Mouse (Mus musculus): ENCODE results near the gene Tceanc2. TPM values are rescaled to one million over a fixed set of nuclear protein-coding genes. Genes with fewer than 3 reads are reported as not detected.
A peak's percentile ranks its signal among the peaks of the same experiment; 100 is the strongest.

The Tceanc2 gene
- polyA plus RNA-seq (2014; fragmentation: Nextera tagmentation; extraction: Ambion mirVana): 11.4 and 16.8 TPM in 2 replicates

GRCm38 (mm10) chr4:107178830-107179490, at the start of gene Tceanc2:
Gene Tceanc2 (minus strand): TSS chr4:107179116.
- ATAC-seq (ENCODE audit: insufficient number of reproducible peaks, insufficient read depth, low FRiP score, low read depth): peak; percentile 54
- Histone ChIP-seq H3K9me3 (ENCODE audit: control insufficient read depth, low read length) (no peaks in the 10 kb centered on the region), H3K36me3 (ENCODE audit: control insufficient read depth, insufficient read depth, low read length) (peaks cover 23% of the 10 kb centered on the region), H3K4me3 (ENCODE audit: control insufficient read depth in 1 of 2, insufficient read depth in 1 of 2, low read depth in 1 of 2, low read length in 2 of 2) (peak within 1 kb of the TSS; percentile 87 to 98), H3K27me3 (ENCODE audit: control insufficient read depth, insufficient read depth, low read length) (no peaks in the 10 kb centered on the region), H3K4me2 (ENCODE audit: low read length) (peak within 1 kb of the TSS; percentile 71), H3K4me1 (ENCODE audit: control insufficient read depth in 2 of 2, insufficient read depth in 2 of 2, low read length in 2 of 2) (peaks cover 0 to 21% of the 10 kb centered on the region in 2 experiments; a peak in 2 of 4 replicates), H3K9ac (ENCODE audit: low read length) (peak within 1 kb of the TSS; percentile 94), H3K27ac (replicated peaks in 1 of 2; ENCODE audit: control insufficient read depth in 1 of 2, insufficient read depth in 1 of 2, low read depth in 2 of 2, low read length in 2 of 2) (peak within 1 kb of the TSS; percentile 96 to 97)
- under 1% methylated on average over 47 of the region's 47 CpGs for WGBS

- Histone ChIP-seq H3K27ac (replicated peaks in 1 of 2; ENCODE audit: control insufficient read depth in 1 of 2, insufficient read depth in 1 of 2, low read depth in 2 of 2, low read length in 2 of 2) (no peak overlapping the region), H3K4me3 (ENCODE audit: control insufficient read depth in 1 of 2, insufficient read depth in 1 of 2, low read depth in 1 of 2, low read length in 2 of 2) (no peak overlapping the region), H3K27me3 (ENCODE audit: control insufficient read depth, insufficient read depth, low read length) (no peaks in the 10 kb centered on the region), H3K9me3 (ENCODE audit: control insufficient read depth, low read length) (no peaks in the 10 kb centered on the region), H3K9ac (ENCODE audit: low read length) (no peak overlapping the region), H3K36me3 (ENCODE audit: control insufficient read depth, insufficient read depth, low read length) (0 out of 2 replicates have a peak, but pooled peaks cover 3% of the 10 kb centered on the region), H3K4me1 (ENCODE audit: control insufficient read depth in 2 of 2, insufficient read depth in 2 of 2, low read length in 2 of 2) (no peaks in the 10 kb centered on the region), H3K4me2 (ENCODE audit: low read length) (no peak overlapping the region)
- ATAC-seq (ENCODE audit: insufficient number of reproducible peaks, insufficient read depth, low FRiP score, low read depth): no peak
- 83% methylated on average over 2 of the region's 2 CpGs for WGBS
Measured at GRCm38 (mm10) chr4:107226313-107226712, 47.4 kb upstream of the Tceanc2 start.

- 83% methylated on average over 11 of the region's 11 CpGs for WGBS
- no peaks in the 10 kb centered on the region; the same call in 1 of the 2 replicates for H3K27me3 ChIP-seq (ENCODE audit: control insufficient read depth, insufficient read depth, low read length)
Measured at GRCm38 (mm10) chr4:107223225-107224204, 44.6 kb upstream of the Tceanc2 start.

GRCm38 (mm10) chr4:107221524-107221923, 42.6 kb upstream of the Tceanc2 start:
- Histone ChIP-seq H3K27me3 (ENCODE audit: control insufficient read depth, insufficient read depth, low read length) (peaks cover 5% of the 10 kb centered on the region), H3K27ac (replicated peaks in 1 of 2; ENCODE audit: control insufficient read depth in 1 of 2, insufficient read depth in 1 of 2, low read depth in 2 of 2, low read length in 2 of 2) (no peak overlapping the region), H3K4me2 (ENCODE audit: low read length) (no peak overlapping the region), H3K9ac (ENCODE audit: low read length) (no peak overlapping the region), H3K4me1 (ENCODE audit: control insufficient read depth in 2 of 2, insufficient read depth in 2 of 2, low read length in 2 of 2) (no peaks in the 10 kb centered on the region), H3K36me3 (ENCODE audit: control insufficient read depth, insufficient read depth, low read length) (no peaks in the 10 kb centered on the region), H3K4me3 (ENCODE audit: control insufficient read depth in 1 of 2, insufficient read depth in 1 of 2, low read depth in 1 of 2, low read length in 2 of 2) (no peak overlapping the region), H3K9me3 (ENCODE audit: control insufficient read depth, low read length) (no peaks in the 10 kb centered on the region)
- no peak for ATAC-seq (ENCODE audit: insufficient number of reproducible peaks, insufficient read depth, low FRiP score, low read depth)
- 87% methylated on average over 5 of the region's 5 CpGs for WGBS

More at GRCm38 (mm10) chr4:107223225-107224204, 44.6 kb upstream of the Tceanc2 start:
- Histone ChIP-seq H3K4me1 (ENCODE audit: control insufficient read depth in 2 of 2, insufficient read depth in 2 of 2, low read length in 2 of 2) (no peaks in the 10 kb centered on the region), H3K4me3 (ENCODE audit: control insufficient read depth in 1 of 2, insufficient read depth in 1 of 2, low read depth in 1 of 2, low read length in 2 of 2) (no peak overlapping the region), H3K9me3 (ENCODE audit: control insufficient read depth, low read length) (no peaks in the 10 kb centered on the region), H3K36me3 (ENCODE audit: control insufficient read depth, insufficient read depth, low read length) (no peaks in the 10 kb centered on the region), H3K27ac (replicated peaks in 1 of 2; ENCODE audit: control insufficient read depth in 1 of 2, insufficient read depth in 1 of 2, low read depth in 2 of 2, low read length in 2 of 2) (no peak overlapping the region), H3K9ac (ENCODE audit: low read length) (no peak overlapping the region), H3K4me2 (ENCODE audit: low read length) (no peak overlapping the region)
- peak; percentile 75 for ATAC-seq (ENCODE audit: insufficient number of reproducible peaks, insufficient read depth, low FRiP score, low read depth)

- no peak for ATAC-seq (ENCODE audit: insufficient number of reproducible peaks, insufficient read depth, low FRiP score, low read depth)
- Histone ChIP-seq H3K4me1 (ENCODE audit: control insufficient read depth in 2 of 2, insufficient read depth in 2 of 2, low read length in 2 of 2) (no peaks in the 10 kb centered on the region), H3K27ac (replicated peaks in 1 of 2; ENCODE audit: control insufficient read depth in 1 of 2, insufficient read depth in 1 of 2, low read depth in 2 of 2, low read length in 2 of 2) (no peak overlapping the region), H3K4me2 (ENCODE audit: low read length) (no peak overlapping the region), H3K9ac (ENCODE audit: low read length) (no peak overlapping the region), H3K27me3 (ENCODE audit: control insufficient read depth, insufficient read depth, low read length) (peaks cover 36% of the 10 kb centered on the region), H3K36me3 (ENCODE audit: control insufficient read depth, insufficient read depth, low read length) (no peaks in the 10 kb centered on the region), H3K9me3 (ENCODE audit: control insufficient read depth, low read length) (no peaks in the 10 kb centered on the region), H3K4me3 (ENCODE audit: control insufficient read depth in 1 of 2, insufficient read depth in 1 of 2, low read depth in 1 of 2, low read length in 2 of 2) (no peak overlapping the region)
- 55% methylated on average over 9 of the region's 9 CpGs for WGBS
Measured at GRCm38 (mm10) chr4:107217574-107217973, 38.7 kb upstream of the Tceanc2 start.

GRCm38 (mm10) chr4:107213279-107214011, 34.5 kb upstream of the Tceanc2 start:
- H3K27ac ChIP-seq (replicated peaks in 1 of 2; ENCODE audit: control insufficient read depth in 1 of 2, insufficient read depth in 1 of 2, low read depth in 2 of 2, low read length in 2 of 2): no peak overlapping the region
- H3K4me2 ChIP-seq (ENCODE audit: low read length): no peak overlapping the region
- H3K4me3 ChIP-seq (ENCODE audit: control insufficient read depth in 1 of 2, insufficient read depth in 1 of 2, low read depth in 1 of 2, low read length in 2 of 2): no peak overlapping the region
- H3K36me3 ChIP-seq (ENCODE audit: control insufficient read depth, insufficient read depth, low read length): 0 out of 2 replicates have a peak, but pooled peaks cover 6% of the 10 kb centered on the region
- 67% methylated on average over 12 of the region's 12 CpGs for WGBS
- peaks cover 49% of the 10 kb centered on the region for H3K27me3 ChIP-seq (ENCODE audit: control insufficient read depth, insufficient read depth, low read length)
- no peaks in the 10 kb centered on the region for H3K9me3 ChIP-seq (ENCODE audit: control insufficient read depth, low read length)
- H3K9ac ChIP-seq (ENCODE audit: low read length): no peak overlapping the region
- no peak for ATAC-seq (ENCODE audit: insufficient number of reproducible peaks, insufficient read depth, low FRiP score, low read depth)
- peaks cover 0 to 4% of the 10 kb centered on the region in 2 experiments; a peak in 2 of 4 replicates for H3K4me1 ChIP-seq (ENCODE audit: control insufficient read depth in 2 of 2, insufficient read depth in 2 of 2, low read length in 2 of 2)

GRCm38 (mm10) chr4:107211936-107212335, 33.0 kb upstream of the Tceanc2 start:
- WGBS: 73% methylated on average over 5 of the region's 5 CpGs
- no peak overlapping the region for H3K27ac ChIP-seq (replicated peaks in 1 of 2; ENCODE audit: control insufficient read depth in 1 of 2, insufficient read depth in 1 of 2, low read depth in 2 of 2, low read length in 2 of 2)
- no peaks in the 10 kb centered on the region for H3K9me3 ChIP-seq (ENCODE audit: control insufficient read depth, low read length)
- no peak overlapping the region for H3K4me2 ChIP-seq (ENCODE audit: low read length)
- peaks cover 8% of the 10 kb centered on the region; the same call in 1 of the 2 replicates for H3K36me3 ChIP-seq (ENCODE audit: control insufficient read depth, insufficient read depth, low read length)
- H3K9ac ChIP-seq (ENCODE audit: low read length): no peak overlapping the region
- no peak overlapping the region for H3K4me3 ChIP-seq (ENCODE audit: control insufficient read depth in 1 of 2, insufficient read depth in 1 of 2, low read depth in 1 of 2, low read length in 2 of 2)
- H3K27me3 ChIP-seq (ENCODE audit: control insufficient read depth, insufficient read depth, low read length): peaks cover 45% of the 10 kb centered on the region
- ATAC-seq (ENCODE audit: insufficient number of reproducible peaks, insufficient read depth, low FRiP score, low read depth): no peak
- H3K4me1 ChIP-seq (ENCODE audit: control insufficient read depth in 2 of 2, insufficient read depth in 2 of 2, low read length in 2 of 2): peaks cover 0 to 4% of the 10 kb centered on the region in 2 experiments; a peak in 2 of 4 replicates
